Mouse (Mus musculus) layer of hippocampus, postnatal 25 days (tissue): ENCODE measurements around the gene Gfral. TPM values are rescaled to one million over a fixed set of nuclear protein-coding genes. Genes with fewer than 3 reads are reported as not detected.

ENCODE experiments used
- DNase-seq, 2 experiments: peaks; one replicate each; pipeline ENCODE4 v3.0.0; 2022; ENCODE audit warnings: mixed read lengths in 2 of 2, low spot score in 1 of 2; ENCODE audit errors: extremely low spot score in 1 of 2
- total RNA-seq, 2 experiments: library from RNA; stranded (reverse); gene quantifications; 2 replicates each; pipeline ENCODE4 v1.2.3; 2021

Gene Gfral
- not detected for total RNA-seq

- DNase-seq: no peak
These were observed at the start of gene Gfral for GRCm38 (mm10) chr9:76213557-76213956. Gene Gfral, minus strand, starts transcription at chr9:76213657.

DNA sequence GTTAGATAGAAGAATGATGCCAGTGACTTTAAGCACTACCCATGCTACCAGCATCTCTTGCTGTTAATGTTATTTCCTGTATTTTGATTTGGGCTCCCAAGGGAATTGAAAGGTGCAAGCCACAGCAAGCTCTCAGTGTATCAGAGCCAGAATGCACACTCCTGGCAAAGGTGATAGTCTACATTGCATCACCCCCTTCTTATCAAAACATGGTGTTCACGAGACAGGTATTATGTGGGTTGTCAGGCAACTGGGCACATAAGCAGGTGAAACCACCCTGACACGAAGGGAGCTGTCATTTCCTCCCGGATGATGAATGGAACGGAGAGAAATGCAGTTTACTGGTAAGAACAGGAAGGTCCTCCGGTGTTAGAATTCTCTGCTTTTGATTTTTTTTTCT is 44.3 kb upstream of the Gfral start:
- DNase-seq: no peak

DNA sequence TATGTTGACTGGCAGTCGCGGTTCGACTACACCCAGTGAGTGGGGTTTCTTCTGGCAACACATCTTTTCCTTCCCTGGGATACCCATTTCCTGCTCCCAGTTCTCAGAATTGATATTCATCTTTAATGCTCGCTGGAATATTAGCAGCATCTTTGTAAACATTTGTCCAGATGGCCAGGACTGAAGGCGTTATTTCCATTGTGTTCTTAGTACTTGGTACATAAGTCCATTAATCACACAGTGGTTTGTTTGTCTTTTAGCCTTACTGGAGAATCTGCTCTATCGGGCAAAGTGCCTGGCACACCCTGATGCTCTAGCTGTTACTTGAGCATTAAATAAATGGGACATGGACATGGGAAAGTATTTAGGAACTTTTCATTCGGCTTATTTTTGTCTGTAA is 39.1 kb upstream of the Gfral start:
- no peak for DNase-seq

DNA sequence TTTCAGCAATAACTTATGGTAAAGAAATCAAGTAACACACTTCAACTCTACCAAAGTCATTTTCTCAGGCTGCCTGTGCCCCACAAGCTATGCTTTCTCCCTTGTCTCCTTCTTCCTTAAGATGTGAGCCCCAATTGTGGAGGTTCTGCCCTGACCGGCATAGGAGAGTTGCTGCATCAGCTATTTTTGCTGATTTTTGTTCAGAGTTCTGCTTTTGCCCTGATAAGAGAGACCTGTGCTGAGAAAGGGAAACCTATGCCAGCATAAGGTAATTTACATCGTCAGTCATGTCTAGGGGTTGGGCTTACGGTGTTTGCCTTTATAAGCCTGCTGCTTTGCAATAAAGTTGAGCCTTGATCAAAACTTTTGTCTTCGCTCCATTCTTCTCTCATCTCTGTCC is 38.7 kb upstream of the Gfral start:
- DNase-seq: no peak

DNA sequence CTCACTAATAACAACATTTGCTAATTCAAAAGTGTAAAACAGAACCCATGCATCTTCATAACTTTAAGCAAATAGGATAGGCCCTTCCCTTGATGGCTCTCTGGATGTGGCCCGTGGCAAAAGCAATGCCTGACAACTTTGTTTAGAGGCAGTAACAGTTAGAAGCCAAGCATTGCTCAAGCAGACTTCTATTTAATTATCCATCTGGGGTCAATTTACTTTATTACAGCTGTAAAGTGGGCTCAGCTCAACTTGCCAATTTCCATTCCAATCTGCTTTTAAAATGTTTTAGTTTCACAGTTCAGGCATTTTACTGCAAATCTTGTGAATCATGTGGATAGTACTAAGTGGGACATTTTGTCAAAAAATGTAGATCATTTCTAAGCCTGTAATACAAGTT is 28.9 kb upstream of the Gfral start:
- no peak for DNase-seq

- no peak for DNase-seq
These were observed 24.5 kb upstream of the Gfral start for GRCm38 (mm10) chr9:76237946-76238345.

- DNase-seq: no peak
These were observed 23.8 kb upstream of the Gfral start for GRCm38 (mm10) chr9:76237243-76237642.

- DNase-seq: peak; percentile 33 to 76
These were observed 23.2 kb upstream of the Gfral start for GRCm38 (mm10) chr9:76236626-76237025.

- peak in 1 of 2 experiments; percentile 7 for DNase-seq
These were observed 22.6 kb upstream of the Gfral start for GRCm38 (mm10) chr9:76235945-76236503.

- no peak for DNase-seq
These were observed 21.4 kb upstream of the Gfral start for GRCm38 (mm10) chr9:76234899-76235298.

DNA sequence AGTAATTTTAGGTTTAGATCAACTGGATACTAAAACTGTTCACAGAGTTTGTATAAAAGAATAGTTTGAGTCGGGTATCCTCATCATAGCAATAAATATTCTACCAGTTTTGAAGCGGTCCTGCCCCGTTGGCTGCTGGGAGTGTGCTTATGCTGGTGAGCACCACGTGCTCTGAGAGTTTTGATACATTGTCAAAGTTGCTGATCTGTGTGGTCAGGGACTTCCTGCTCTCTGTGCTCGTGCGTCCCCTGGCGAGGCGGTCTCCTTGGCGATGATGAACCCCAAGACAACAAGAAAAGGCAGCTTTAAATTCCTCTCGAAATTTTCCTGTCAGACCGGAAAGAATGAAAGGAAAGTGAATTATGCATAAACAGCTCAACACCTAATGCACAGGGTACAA is 16.9 kb upstream of the Gfral start:
- no peak for DNase-seq

GRCm38 (mm10) chr9:76217178-76217975 is 3.9 kb upstream of the Gfral start:
- DNase-seq: no peak

GRCm38 (mm10) chr9:76214678-76215077 is 1.2 kb upstream of the Gfral start:
- no peak for DNase-seq

- DNase-seq: no peak
These were observed 16.5 kb downstream of the Gfral start for GRCm38 (mm10) chr9:76196917-76197316.

DNA sequence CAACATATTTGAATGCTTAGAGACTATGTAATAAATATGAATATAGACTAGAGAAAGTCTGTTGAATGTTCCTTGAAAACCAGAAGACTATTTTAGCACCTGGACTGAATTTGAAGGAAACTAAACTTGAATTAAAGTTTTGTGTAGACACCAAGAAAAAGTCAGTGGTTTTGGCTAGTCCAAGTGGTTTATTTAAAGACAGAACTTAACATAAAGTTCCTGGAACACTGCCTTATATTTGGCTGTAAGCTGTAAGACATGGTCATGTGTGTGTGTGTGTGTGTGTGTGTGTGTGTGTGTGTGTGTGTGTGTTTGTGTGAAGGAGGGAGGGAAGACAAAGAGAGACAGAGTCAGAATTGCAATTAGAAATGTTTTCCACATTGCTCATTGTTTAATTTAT is 34.2 kb downstream of the Gfral start:
- no peak for DNase-seq

GRCm38 (mm10) chr9:76172686-76173295 is 40.7 kb downstream of the Gfral start:
- no peak for DNase-seq

DNA sequence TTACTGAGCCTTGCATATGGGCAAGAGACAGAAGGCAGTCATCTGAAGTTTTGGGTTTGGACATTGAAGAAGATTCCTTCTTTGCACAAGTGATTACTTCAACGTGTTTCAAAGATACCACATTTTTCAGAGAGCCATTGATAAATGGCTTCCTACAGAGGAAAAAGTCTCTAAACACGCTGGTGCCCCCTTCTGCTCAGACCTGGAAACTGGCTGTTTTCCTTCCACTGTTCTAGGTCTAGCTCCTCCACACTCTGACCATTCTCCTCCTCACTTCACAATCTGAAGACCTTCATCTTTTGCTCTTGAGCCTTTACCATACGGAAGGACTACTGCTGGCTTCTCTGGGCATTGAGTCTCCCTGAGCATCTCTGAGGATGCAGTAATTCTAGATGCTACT is 45.1 kb downstream of the Gfral start:
- DNase-seq: peak in 1 of 2 experiments; percentile 40

DNA sequence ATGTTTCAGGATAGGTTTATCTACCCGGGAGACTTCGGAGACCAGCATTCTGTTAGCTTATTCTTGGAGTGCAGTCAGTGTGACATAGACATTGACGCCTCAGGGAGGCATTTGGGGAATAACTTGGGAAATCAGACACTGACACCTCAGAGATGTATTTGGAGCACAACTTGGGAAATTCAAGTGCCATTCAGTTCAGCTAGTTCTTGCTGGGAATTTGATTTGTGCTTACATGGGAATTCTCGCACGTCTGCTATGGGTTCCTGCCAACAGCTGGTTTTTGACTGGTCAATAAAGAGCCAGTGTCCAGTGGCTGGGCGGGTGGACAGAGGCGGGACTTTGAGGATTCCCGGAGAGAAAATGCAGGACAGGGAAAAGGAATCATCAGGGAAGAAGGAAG is 51.0 kb downstream of the Gfral start:
- DNase-seq: no peak

GRCm38 (mm10) chr9:76145593-76145992 is 67.9 kb downstream of the Gfral start:
- DNase-seq: no peak

DNA sequence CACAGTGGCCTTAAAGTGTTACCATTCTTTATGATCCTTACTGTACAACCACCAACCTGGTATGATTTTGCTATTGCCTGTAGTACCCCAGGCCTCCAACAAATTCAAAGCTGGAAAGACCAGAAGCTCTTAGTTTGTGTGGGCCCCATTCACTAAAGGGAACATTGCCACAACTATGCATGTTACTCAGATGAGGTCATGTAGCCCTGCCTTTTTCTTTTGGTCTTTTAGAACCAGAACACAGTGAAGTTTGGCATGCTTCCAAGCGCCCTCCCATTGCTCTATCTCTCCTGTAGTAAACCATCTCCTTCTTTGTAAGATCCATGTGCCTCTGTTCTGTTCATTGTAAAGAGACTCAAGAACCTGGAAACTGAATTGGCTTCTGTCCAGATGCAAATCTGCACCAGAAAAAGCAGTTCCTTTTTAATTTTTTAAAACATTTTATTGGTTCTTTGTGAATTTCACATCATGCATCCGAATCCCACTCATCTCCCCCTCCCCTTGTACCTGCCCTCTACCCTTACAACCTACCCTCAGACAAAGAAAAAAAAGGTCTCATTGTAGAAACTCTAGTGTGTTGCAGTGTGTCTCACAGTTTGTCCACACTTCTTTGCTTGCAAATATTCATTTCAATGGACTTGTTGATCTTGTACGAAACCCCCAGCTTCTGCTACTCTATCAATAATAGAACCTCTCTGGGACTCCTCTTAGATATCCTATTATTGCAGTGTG is 74.9 kb downstream of the Gfral start:
- DNase-seq: no peak

DNA sequence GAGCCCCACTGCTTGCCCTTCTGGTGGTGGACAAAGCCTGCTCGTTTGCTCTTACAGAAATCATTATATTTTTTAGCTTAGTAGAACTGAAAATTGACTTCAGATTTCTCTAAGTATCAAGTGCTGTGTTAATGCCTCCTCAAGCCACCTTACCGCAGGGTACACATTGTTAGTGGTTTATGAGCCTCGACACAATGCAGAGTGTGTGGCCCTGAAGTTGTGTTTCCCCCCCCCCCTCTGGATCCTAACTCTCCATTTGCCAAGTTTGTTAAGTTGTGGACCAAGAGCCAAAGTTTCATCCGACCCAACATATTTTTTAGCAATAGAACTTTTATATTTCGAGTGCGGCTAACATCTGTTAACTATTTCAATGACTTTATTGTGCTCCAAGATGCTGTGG is 79.4 kb downstream of the Gfral start:
- no peak for DNase-seq
